Mouse (Mus musculus): ENCODE results near the gene Serpini1.

Serpini1 gene

DNA sequence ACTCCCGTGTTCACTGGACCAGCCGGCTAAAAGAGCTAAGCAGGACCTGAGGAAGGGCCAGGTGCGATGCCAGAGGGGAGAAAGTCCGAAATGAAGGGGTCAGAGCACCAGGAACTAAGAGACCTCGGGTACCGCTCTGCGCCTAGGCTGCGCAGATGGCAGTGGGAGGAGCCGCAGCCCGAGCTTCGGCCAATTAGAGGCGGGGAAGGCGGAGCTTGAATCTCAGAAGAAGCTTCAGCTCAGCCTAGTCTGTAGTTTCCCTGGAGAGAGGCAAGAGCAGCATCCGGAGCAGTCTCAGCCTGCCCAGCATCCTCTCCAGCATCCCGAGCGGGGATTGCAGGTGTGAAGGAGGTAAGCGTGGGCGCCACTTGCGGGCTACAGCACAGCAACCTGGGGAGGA, at the start of gene Serpini1:
TSS of gene Serpini1 (plus strand) at position 256 of the 400 bp plus-strand sequence.
- DNase-seq (ENCODE audit: low spot score) = peak; percentile 85

DNA sequence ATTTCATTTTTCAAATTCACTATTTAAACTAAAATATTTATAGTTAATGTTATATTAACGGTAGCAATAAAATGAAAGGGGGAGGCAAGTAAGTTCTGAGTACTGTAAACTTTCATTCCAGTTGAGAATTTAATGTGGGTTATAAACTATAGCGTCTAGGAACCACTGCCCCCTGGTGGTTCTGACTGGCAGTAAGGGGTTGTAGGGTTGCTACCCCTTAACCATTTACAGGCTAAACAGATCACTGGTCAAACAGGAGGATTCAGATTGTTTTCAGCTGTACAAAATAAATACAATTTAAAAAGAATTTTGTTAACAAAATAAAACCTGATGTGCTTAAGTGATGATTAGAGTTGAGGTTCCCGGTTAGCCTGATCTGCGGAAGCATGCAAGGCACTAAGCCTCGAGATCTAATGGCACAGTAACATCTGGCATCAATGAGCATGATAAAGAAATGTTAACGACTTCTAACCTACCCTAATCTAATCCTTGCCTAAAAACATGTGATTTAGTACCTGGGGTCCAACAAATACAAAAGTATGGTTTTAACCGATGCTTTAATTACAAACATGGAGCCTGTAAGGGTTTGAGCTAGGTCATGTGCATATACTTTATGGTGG, 39.6 kb upstream of the Serpini1 start:
- DNase-seq (ENCODE audit: low spot score) = peak; percentile 11

DNA sequence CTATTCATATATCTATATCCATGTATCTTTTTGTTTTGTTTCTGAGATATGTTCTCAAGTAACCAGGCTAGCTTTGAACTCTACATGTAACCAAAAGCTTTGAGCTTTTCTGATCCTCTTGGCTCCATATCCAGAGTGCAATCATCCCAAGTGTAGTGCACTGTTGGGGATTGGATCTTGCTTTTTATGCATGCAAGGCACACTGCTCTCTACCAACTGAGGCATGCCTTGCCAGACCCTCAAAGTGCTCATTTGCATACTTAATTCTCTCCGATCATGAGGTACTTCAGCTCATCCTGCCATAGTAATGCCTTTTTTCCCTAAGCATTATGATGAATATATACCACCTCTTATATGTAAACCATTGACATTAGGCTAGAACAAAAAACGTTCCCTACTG, 36.0 kb upstream of the Serpini1 start:
- no peak for DNase-seq (ENCODE audit: low spot score)

DNA sequence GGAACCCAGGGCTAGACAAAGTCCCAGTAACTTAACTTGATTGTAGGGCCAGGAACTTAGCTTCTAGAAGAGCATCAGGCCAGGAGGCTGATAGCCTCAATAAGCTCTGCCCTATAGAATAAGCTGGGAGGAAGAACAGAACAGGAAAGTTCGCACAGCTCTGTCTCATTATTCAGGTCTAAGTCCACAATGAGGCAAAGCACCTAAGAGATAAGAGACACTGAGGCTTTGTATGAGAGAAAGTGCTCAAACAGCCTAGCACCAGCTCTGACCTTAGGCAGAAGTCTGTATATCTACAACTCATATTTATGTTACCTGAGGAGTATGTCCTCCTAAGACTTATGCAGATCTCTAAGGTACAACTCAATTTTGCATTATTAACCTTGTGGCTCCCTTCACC, 34.8 kb upstream of the Serpini1 start:
- DNase-seq (ENCODE audit: low spot score) = no peak

DNA sequence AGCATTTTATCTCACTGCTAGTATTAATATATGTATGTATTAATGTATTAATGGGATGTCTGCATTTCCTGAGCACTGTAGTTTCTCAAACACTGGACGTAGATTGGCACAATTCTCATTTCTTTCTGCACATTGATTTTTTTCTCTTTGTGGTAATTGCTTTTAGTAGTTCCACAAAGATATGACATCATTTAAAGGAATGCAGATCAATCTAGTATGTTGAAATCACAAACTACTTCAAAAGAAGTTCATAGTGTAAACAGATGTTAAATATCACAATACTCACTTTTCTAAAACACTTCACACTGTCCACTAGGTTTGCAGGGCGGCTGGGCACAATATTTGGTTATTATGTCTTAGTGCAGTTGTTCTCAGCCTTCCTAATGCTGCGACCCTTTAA, 26.3 kb upstream of the Serpini1 start:
- DNase-seq (ENCODE audit: low spot score) = no peak

DNA sequence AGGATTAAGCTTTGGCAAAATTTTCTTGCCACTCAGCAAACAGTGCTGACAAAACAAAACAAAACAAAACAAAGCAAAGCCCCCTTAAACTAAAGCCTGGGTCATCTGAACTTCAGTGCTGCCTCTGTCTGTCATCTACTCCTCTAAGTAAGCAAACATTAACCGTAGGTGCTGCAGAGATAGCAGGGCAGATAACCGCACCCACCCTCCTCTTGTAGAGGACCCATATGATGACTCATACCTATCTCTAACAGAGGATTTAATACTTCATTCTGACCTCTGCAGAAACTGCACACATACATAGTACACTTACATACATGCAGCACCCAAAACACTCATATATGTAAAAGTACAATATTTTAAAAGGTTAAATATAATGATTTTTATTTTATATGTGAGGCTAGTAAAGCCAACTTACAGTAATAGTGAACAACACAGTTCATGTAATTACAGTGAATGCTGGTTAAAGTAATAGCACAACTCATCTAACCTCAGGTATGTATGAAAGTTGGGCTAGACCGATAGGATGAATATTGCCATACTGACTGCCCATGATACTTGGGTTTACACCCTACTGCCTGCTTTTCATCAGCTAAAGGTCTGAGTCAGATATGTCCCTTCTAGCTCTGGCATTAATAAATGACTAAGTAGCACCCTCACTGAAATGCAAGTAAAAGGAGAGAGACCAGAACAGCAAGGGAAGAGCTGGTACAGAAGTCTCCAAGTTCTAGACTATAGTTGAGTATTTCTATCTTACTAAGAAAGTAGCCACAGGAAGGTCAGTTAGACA, 23.1 kb upstream of the Serpini1 start:
- DNase-seq (ENCODE audit: low spot score) = no peak

DNA sequence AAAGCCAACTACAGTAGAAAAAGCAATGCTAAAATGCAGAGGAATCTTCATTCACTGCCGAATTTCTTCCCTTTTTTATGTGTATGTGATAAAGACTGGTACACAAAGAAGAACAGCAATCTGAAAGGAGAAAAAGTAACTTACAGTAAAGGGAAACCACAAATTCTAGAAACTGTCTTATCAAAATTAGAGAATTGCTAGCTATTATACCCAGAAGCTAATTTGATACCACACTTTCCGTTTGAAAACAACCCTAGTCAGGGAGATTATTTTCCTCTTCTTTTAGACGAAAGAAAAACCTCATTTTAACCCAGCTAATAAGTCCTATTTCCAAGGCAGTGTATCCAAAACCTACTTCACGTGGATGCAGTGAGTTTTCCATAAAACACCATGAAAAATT, 16.1 kb upstream of the Serpini1 start:
- no peak for DNase-seq (ENCODE audit: low spot score)

DNA sequence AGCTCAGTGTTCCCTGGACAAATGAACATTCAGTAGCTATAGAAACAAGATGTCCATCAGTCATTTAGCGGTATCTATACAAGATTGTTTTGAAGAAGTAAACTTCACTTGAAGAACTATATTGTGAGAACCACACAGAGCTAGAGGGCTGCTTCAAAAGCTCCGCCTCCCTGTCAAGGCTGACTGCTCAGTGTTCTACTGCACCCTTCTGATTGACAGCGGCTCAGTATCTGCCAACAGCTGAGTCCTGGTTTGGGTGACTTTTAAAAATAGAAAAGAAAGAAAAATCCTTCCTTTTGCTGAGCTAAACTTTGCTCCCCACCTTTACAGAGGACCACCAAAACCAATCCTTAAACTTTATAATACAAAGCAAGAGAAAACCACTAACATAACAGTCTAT, 14.5 kb upstream of the Serpini1 start:
- DNase-seq (ENCODE audit: low spot score) = no peak

DNA sequence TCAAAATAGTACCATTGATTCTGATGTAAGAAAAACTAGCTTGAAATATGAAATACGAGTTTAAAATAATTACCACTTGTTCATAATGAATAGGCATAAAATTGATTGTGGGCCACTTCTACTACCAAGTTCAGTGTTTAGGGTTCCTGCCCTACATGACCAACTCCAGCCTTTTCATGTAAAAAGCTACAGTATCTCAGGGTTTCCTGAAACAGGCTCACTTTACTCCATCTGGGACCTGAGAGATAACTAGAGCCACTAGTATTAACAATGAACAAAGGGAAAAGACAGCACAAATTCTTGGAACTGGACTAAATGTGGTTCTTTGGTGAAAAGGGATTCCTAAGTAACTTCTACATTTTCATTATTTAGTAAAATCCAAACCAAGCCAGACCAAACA, 13.1 kb upstream of the Serpini1 start:
- DNase-seq (ENCODE audit: low spot score) = no peak

DNA sequence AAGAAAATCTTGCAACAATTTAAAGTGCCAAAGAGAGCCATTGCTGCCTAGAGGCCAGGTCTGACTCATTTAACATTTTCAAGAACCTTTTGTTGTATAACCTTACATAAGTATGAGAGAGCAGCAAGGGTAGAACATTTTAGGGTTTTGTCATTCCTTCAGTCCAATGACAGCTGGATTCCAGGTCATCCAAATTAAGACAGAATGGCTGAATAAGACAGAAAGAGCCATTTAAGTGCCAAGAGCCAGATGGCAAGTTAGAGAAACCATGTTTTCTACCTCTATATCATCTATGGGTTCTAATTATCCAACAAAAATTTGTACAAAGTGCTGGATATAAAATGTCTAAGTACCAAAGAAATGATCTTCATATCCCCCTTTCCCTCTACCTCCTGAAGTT, 6.1 kb upstream of the Serpini1 start:
- DNase-seq (ENCODE audit: low spot score) = no peak

DNA sequence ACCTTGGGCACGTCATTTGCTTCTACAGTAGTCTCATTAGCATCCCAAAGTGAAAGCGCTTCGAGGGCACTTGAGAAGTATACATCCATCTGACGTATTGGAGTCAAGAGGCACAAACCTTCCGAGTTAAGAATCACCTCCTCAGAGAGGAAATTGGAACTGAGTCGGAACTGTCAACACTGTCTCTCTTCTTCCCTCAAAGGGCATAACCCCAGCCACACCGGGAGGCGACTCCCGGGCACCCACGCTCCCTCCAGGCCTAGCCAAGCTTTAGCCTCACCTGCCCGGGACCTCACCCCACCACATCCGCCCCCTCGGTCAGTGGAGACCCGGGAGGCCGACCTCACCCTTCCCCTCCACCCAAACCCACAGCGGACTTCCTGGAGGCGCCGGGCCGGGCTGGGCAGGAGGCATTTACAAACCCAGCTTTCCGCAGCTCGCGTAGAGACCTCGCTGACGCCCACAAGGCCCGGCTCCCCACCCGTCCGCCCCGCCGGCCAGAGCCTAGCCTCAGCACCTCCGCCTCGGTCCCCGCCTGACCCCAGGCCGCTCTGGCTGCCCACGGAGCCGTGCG, 1.1 kb upstream of the Serpini1 start:
- no peak for DNase-seq (ENCODE audit: low spot score)

DNA sequence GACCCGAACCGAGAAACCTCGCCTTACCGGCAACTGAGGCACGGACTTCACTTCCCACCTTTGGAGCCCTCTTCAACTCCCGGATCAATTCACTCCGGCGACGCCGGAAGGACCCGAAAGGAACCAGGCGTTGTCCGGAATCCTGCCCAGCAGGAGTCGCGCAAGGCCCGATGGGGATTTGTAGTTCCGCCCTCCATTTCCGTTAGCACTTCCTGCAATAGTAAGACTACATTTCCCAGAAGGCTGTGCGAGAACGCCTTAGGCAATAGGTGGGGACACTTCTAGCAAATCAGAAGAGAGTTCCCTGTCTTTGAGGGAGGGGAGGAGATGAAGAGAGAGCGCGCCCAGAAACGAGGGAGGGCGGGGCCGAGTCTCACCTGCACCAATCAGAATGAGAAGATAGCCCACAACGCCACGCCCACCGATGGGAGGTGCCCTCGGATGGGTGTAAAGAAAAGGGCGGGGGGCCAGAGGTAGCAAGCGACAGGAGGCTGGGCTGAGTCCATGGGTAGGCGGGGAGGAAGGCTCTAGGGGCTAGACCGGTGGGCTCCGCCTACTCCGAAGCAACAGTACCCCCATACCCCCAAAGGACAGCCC, 554 bp upstream of the Serpini1 start, which contains the start of gene Pdcd10:
TSS of gene Pdcd10 (minus strand) at position 162 of the 597 bp plus-strand sequence.
- peak; percentile 99 for DNase-seq (ENCODE audit: low spot score)

DNA sequence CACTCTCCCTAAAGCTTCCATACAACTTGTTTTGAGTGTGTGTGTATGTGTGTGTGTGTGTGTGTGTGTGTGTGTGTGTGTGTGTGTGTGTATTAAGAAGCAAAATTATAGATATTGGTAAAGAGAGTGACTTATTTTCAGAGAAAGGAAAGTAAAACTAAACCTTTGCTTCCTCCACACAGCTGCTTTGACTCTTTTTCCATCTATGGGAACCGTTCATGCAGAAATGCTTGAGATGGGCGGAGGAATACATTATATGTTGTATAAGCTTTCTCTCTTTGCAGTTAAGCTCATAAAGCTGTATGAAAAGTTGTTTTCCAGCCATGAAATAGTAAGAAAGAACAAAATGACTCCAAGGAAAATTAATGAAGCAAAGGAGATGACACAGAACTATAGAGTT, 16.7 kb downstream of the Serpini1 start:
- no peak for DNase-seq (ENCODE audit: low spot score)

DNA sequence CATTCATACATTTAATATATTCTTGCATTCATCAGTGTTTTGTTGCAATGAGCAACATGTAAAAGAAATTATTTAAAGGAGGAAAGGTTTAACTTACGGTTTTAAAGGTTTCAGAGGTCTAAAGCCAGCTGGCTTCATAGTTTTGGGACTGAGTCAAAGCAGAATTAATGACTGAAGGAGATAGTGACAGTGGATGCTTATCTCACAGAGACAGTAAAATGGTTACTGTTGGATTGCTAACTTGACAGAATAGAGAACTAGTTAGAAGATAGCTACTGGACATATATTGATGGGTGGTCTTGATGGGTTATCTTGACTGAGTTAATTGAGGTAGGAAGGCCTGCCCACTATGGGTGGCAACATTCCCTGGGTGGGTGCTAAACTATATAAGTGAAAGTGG, 18.2 kb downstream of the Serpini1 start:
- DNase-seq (ENCODE audit: low spot score) = no peak

DNA sequence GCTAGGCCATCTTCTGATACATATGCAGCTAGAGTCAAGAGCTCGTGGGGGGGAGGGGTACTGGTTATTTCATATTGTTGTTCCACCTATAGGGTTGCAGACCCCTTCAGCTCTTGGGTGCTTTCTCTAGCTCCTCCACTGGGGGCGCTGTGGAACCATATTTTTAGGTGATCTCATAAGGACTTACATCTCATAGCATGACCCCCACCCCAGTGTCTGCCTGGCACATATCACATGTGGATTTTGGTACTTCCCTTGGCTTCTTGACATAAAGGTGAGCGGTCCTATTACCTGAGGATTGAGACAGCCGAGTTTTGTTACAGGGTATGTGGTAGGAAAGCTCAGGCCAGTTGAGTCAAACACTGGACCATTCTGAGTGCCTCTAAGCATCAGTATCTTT, 22.0 kb downstream of the Serpini1 start:
- no peak for DNase-seq (ENCODE audit: low spot score)

DNA sequence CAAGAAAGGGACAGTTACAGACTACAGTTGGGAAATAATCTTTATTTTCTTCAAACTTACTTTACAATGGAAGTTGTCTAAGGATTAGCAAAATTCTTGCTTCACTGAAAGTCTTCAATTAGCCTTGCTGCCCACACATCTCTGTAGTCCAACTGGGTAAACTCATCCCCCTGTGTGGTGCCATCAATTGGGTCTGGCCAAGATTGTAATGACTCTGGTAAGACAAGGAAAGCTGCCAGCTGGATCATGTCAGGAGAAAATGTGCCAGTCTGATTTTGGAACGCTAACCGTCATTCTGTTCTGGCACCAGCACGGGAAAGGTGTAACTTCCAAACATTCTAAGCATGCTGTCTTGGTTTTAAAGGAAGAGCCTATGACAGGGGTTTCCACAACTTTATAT, 25.9 kb downstream of the Serpini1 start:
- DNase-seq (ENCODE audit: low spot score) = no peak

DNA sequence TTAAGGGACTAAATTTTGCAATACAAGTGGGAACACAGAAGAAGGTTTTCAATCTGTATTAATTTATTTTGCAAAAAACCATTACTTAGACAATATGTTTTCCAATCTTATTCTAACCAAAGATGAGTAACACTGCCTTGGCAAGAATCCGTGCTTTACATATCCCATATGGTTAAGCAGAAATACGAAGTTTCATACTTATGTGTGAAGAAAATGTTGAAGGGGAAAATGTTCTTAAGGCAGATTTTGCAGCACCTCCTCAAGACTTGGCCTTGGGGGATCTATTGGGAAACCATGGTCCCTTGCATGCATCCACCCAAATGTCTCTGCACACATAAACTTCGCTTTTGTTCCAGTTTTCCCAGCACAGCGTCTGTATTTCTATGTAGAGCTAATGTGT, 27.6 kb downstream of the Serpini1 start:
- no peak for DNase-seq (ENCODE audit: low spot score)

DNA sequence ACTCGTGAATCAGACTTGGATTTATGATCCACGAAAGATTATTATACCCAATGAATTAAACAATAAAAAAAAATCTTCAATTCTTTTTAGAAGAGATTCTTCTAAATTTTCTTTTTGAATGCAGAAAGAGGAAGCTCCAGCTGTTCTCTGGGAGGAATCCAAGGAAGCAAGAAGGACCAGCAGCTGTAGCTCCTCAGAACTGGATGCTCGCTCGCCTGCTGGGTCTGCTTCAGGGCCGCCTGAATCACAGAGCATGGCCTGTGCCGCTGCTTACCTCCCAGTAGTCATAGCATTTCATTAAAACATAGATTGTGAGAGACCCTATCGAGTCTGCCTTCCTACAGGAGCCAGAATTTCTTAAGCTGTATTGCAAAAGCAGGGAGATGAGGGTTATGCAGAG, 53.7 kb downstream of the Serpini1 start:
- peak; percentile 7 for DNase-seq (ENCODE audit: low spot score)

DNA sequence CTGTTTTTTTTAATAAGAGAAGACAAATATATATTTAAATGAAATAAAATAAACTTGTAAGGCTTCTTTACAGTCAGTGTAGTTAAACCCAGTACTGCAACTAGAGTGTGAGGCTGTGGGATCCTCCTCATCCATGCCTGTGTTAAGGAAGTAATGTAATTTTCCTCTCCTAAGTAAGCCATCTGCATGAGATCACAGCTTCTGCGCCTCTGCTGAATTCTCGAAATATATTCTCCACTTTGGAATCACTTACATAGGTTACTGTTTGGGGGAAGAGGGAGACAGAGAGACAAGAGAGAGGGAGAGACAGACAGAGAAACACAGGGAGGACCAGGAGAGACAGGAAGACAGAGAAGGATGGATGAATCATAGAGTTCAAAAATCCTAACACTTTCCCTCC, 67.3 kb downstream of the Serpini1 start:
- no peak for DNase-seq (ENCODE audit: low spot score)

DNA sequence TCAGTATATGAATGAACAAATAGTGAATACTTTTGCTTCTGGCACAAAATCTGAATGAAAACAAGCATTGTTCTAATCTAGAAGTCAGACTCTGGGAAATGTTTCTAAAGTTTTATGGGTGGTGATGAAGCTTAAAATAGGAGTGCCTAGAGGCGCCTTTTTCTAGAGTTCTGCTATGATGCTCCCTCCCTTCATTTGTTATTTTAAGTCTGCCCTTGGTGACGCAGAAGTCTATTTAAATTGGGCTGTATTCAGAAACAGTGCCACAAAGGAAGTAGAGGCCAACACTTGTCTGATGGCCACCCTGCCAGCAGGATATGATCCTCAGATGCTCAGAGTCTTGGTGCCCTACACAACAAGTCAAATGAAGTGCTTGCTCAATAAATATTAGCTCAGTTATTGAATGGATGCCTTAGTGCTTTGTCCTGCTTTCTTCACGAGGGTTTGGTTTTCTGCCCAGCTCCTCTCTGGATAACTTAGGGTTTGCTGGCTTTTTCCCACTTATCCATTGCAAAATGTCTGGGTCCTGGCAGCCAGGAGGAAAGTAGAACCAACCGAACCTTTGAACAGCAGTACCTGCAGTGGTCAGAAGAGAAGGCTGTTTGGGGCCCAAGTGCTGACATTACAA, 73.8 kb downstream of the Serpini1 start:
- no peak for DNase-seq (ENCODE audit: low spot score)

DNA sequence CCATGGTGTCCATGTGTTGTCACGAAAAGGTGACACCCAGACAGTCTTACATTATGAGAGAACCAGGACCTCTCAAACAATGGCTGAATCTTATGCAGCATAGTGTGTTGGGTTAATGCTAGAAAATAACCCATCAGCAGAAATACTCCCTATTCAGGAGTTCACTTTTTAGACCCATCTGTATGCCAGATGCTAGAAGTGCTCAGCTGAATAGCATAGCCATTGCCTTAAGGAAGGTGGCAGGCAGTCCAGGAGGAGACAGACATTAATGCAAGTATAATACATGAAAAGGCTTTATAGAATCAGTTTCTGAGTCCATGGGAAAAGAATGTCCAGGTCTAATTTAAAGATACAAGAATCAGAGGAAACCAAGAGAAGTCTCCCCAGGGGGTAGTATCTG, 75.9 kb downstream of the Serpini1 start:
- no peak for DNase-seq (ENCODE audit: low spot score)

DNA sequence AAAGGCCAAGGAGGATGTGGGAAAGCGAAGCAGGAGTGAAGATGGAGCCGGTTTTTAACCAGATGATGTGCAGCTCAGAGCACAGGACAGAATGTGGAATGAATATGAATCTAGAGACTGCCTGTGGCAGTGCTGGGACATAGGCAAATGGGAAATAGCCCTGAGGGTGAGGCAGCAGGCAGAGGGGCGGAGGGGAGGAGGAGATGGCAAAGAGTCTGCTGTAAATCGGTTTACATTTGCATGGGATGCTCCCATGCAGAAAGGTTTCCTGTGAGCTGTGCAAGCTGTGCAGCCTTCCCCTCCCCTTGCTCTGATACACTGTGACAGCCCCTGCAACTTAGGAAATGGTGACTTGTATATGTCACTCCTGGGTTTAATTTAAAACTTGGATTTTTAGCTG, 76.3 kb downstream of the Serpini1 start:
- DNase-seq (ENCODE audit: low spot score) = no peak

DNA sequence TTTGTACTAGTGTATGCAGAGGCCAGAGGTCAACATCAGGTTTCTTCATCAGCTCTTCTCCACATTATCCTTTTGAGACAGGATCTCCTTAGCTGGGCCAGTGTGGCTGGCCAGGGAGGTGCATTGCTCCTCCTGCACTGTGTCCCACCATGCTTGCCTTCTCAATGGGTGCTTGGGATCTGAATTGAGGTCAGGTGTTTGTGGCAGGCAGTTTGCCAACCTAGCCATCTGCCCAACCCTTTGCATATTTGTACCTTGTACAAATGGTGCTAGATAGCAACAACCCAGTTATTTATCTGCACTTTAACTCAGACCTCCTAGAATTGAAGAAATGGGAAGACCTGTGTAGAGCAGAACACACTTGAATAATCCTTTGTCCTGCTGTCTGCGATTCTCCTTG, 78.3 kb downstream of the Serpini1 start:
- DNase-seq (ENCODE audit: low spot score) = no peak

Measured in ovary, postnatal 36 days (tissue).